Mouse (Mus musculus): Measurements from ENCODE around the gene Vmn1r127.
"Not testable (repeated sequence)": the region's sequence is repeated elsewhere in the genome, so short reads cannot be mapped to it uniquely, and the experiment has no call there.

The Vmn1r127 gene

GRCm38 (mm10) chr7:21319761-21320160 is at the start of gene Vmn1r127:
Gene Vmn1r127 (minus strand): TSS chr7:21319861.
- DNase-seq = not testable (repeated sequence)

GRCm38 (mm10) chr7:21361191-21361590 is 41.5 kb upstream of the Vmn1r127 start, which contains the start of gene Vmn1r129:
Gene Vmn1r129 (minus strand): TSS chr7:21361291.
- not testable (repeated sequence) for DNase-seq

- not testable (repeated sequence) for DNase-seq
Measured at GRCm38 (mm10) chr7:21349073-21349472, 29.4 kb upstream of the Vmn1r127 start, which contains the start of gene Vmn1r128. Gene Vmn1r128 (plus strand): TSS chr7:21349373.

- DNase-seq = not testable (repeated sequence)
Measured at GRCm38 (mm10) chr7:21301367-21301766, 18.3 kb downstream of the Vmn1r127 start, which contains the start of gene Vmn1r126. Gene Vmn1r126 (minus strand): TSS chr7:21301467.

GRCm38 (mm10) chr7:21271879-21272278 is 47.8 kb downstream of the Vmn1r127 start, which contains the start of gene Vmn1r125:
Gene Vmn1r125 (plus strand): TSS chr7:21272179.
- not testable (repeated sequence) for DNase-seq
